Mouse (Mus musculus): ENCODE data around the gene Cfap54.

Gene Cfap54

DNA sequence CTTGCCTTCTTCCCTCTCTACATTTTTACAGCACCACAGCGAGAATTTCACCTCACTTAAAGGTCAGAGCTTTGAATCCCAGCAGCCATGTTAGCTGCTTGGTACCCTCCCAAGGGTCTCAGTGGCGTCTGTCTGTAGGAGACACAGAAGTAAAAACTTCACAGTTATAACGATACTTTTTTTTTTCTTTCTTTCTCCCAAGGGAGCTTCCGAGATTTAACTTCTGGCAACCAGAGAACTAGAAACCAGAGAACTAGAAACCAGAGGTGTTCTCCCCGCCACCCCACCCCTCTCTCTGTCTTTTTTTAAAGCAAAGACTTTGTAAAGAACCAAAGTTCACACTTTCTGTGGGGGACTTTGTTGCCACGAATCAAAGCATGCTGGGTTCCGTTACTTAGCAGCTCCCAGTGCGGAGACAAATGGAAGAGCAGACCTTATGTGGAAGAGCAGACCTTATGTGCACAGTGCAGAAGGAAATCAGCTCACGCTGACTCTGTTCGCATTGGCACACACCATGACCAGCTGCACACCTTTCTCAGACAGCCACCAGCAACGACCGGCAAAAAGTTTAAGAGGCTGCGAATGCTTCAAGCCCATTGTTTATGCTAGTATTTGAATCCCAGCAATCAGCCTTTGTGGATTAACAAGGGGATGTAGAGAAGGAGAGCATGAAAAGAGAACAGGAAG, 292.9 kb downstream of the Cfap54 start:
- CTCF ChIA-PET: interaction anchor here (0.7 kb wide), 1 partner anchor 9 kb away, joined by 3 read pairs; no protein-coding TSS in a partner anchor

DNA sequence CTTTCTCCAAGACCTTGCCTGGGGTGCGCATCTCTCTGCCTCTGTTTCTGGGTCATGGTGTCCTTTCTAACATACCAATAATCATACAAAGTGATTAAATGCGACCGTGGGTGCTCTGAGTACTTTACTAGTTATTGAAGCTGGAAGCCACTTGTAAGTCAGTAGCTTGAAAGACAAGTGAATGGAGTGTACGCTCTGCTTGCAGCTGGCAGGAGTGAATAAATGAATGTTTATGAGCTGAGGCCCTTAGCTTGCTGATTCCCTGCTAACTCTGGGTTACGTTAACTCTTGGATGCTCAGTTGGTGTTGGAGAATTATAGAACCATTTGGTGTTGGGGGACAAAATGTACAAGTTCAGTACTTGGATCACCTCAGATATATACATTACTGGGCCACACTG, 298.7 kb downstream of the Cfap54 start:
- CTCF ChIA-PET: no interaction called here

DNA sequence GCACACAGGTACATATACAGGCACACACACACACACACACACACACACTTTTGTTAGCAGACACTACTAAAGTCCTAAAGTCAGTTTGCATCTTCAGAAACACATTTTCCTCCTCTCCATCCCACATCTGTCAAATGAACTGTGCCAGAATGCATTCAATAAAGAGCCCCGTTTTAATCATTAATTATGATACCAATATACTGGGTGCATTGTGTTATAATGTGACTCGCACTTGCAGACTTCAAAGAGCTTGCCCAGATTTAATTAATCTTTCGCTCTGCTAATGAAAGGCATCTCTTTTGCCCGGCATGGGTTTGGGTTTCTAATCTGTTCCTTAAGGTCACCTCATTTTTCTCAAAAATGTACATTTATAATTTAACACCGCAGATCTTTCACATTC, 327.1 kb downstream of the Cfap54 start:
- CTCF ChIA-PET: no interaction called here

DNA sequence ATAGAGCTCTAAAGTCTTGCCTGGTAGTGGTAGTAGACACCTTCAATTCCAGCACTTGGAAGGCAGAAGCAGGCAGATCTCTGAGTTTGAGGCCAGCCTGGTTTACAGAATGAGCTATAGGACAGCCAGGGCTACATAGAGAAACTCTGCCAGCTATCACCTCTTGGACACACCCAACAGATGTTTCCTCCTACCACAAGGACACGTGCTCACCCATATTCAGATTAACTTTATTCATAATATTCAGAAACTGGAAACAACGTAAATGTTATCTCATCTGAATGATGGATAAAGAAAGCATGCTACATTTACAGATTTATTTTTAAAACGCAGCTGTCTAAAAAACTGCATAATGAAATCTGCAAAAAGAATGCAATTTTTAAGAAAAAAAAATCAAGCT, 351.1 kb downstream of the Cfap54 start:
- CTCF ChIA-PET: no interaction called here

DNA sequence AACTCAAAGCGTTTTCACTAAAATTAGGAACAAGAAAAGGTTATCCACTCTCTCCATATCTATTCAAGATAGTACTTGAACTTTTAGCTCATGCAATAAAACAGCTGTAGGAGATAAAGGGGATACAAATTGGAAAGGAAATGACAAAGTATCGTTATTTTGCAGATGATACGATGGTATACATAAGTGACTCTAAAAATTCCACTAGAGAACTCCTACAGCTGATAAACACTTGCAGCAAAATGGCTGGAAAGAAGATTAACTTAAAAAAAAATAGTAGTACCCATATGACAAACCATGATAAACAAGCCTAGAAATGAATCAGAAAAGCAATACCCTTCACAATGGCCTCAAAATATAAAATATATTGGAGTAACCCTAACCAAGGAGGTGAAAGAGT, 352.7 kb downstream of the Cfap54 start:
- CTCF ChIA-PET: no interaction called here
